Mouse (Mus musculus): Measurements from ENCODE around the gene Aste1.

DNA sequence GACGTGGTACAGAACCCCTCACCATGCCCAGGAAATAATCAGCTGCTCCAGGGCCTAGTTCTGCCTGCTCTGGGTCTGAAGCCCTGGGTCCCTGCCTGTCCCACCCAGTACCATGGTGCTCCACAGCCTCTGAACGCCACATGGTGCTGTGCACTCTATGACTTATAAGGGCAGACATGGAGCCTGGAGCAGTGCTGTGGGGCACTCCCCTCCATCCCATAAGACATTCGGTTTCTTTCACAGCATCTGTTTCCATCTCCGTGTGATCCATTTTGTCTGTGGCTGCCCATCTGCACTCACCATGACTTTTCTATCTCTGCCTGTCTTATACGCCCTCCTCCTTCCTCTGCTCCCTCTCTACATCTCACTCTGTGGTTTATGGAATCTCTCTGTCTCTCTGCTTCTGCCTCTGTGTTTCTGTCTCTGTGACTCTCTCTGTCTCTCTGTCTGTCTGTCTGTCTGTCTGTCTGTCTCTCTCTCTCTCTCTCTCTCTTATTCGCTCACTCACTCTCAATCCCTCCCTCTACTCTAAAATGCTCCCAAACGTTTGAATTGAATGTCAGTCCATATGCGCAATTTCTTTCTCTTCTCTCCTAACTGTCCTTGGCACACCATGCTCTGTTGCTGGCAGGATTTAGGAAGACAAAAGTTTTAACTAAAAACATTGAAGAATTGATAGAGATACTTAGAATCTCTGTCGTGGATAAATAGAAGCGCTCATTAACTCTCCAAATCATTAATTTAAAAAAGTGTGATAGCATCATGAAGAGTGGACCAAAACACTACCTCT, 46.8 kb upstream of the Aste1 start:
- TF ChIP-seq POLR2A (IDR thresholded peaks at IDR 0.05; ENCODE audit: low read depth, low read length) (no peak), CTCF (IDR thresholded peaks at IDR 0.05; ENCODE audit: extremely low read depth, insufficient read length, insufficient replicate concordance, low read depth, low read length) (no peak)
